Mouse (Mus musculus) intestine, postnatal 0 days (tissue): ENCODE measurements at regions not wholly inside any gene's neighbourhood (a gene's known extent, or its start where the extent isn't known, plus 50 kb on each side); places are given as distances from the start of the nearest gene placed in this dataset. TPM values are rescaled to one million over a fixed set of nuclear protein-coding genes. Genes with fewer than 3 reads are reported as not detected.

Experiments
- ATAC-seq: fragments of 200-750 bp; cut with Nextera tagmentation; 2 replicates; pipeline ENCODE4 v1.8.0; 2017; ENCODE audit warnings: mild to moderate bottlenecking, moderate TSS enrichment, moderate library complexity
- H3K27ac ChIP-seq: fragments of 300-500 bp; sonication (generic); 2 replicates; pipeline ENCODE4 v1.5.1; 2014; ENCODE audit warnings: mild to moderate bottlenecking, low read depth, low read length, moderate library complexity
- H3K27me3 ChIP-seq: fragments of 300-500 bp; sonication (generic); replicated peaks from 2 replicates; pipeline ENCODE4 v1.6.1; 2014; ENCODE audit warnings: low read length, mixed read lengths; ENCODE audit not compliant: control insufficient read depth, insufficient read depth
- H3K36me3 ChIP-seq: fragments of 300-500 bp; sonication (generic); 2 replicates; pipeline ENCODE4 v1.6.1; 2014; ENCODE audit warnings: mild to moderate bottlenecking, moderate library complexity; ENCODE audit not compliant: control insufficient read depth, insufficient read depth
- H3K4me1 ChIP-seq: fragments of 300-500 bp; sonication (generic); replicated peaks from 2 replicates; pipeline ENCODE4 v1.6.1; 2014; ENCODE audit warnings: antibody characterized with exemption, low read length, mixed read lengths; ENCODE audit not compliant: control insufficient read depth, insufficient read depth
- H3K4me2 ChIP-seq: fragments of 300-500 bp; sonication (generic); replicated peaks from 2 replicates; pipeline ENCODE4 v1.6.1; 2014; ENCODE audit warnings: low read depth, mild to moderate bottlenecking, moderate library complexity
- H3K4me3 ChIP-seq: fragments of 300-500 bp; sonication (generic); 2 replicates; pipeline ENCODE4 v1.5.1; 2014; ENCODE audit warnings: low read depth, low read length
- H3K9ac ChIP-seq: fragments of 300-500 bp; sonication (generic); 2 replicates; pipeline ENCODE4 v1.6.1; 2014; ENCODE audit warnings: mild to moderate bottlenecking, low read depth, low read length
- H3K9me3 ChIP-seq: fragments of 300-500 bp; sonication (generic); 2 replicates; pipeline ENCODE4 v1.6.1; 2016; ENCODE audit warnings: mixed run types; ENCODE audit not compliant: control insufficient read depth
- CTCF ChIP-seq: sonication (generic); IDR thresholded peaks from 2 replicates; pipeline ENCODE4 v1.5.1; 2016; ENCODE audit warnings: low read depth, mild to moderate bottlenecking, control low read depth, antibody characterized with exemption, moderate library complexity
- WGBS: fragments of 180-500 bp; shearing (Covaris S2); extraction: QIAGEN DNeasy Blood & Tissue Kit; methylation state at CpG from one replicate; pipeline ENCODE4 v1.1.7; 2014; 5-methylcytosine and 5-hydroxymethylcytosine counted together
- microRNA counts: library from miRNA; unstranded; fragments of <30 nt; microRNA quantifications from one replicate; lab custom pipeline; 2016
- microRNA-seq: library from miRNA; unstranded; fragments of <30 nt; microRNA quantifications from one replicate; pipeline ENCODE4, GENCODE M21; 2016

DNA sequence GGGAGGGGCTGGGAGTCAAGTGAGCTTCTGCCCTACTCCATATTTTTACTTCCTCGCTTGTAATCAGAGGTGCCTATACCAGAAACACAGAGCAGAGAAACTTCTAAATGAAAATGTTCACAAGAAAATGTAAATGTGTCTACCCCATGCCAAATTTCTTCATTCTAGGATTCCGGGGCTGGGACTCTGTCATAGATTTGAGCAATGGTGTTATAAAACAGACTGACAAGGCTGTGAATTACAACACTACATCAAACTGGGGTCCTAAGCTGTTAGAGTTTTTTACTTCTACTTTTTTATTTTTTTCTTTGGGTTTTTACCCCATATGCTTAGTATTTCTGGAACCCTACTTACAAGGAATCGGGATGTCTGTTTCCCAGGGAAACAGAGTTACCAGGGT lies 623.8 kb upstream of the Tmpo start:
- 79% methylated on average over 3 of the region's 3 CpGs for WGBS
- TF ChIP-seq CTCF: no peak
- no peaks in the 10 kb centered on the region for H3K36me3 ChIP-seq

More for the DNA sequence above, 623.8 kb upstream of the Tmpo start:
- Histone ChIP-seq H3K27ac (no peak overlapping the region), H3K9me3 (no peaks in the 10 kb centered on the region), H3K27me3 (no peaks in the 10 kb centered on the region), H3K9ac (no peak overlapping the region), H3K4me2 (no peak overlapping the region), H3K4me3 (no peak overlapping the region), H3K4me1 (no peaks in the 10 kb centered on the region)
- ATAC-seq: no peak

MicroRNAs in the stretch of these regions (microRNA counts, 519-probe panel; counts per million panel counts)
- 3,181 counts per million, percentile 36 among the panel's probes with 10 or more counts for microRNA mmu-miR-135a (lab: Ali Mortazavi, UCI)

Small RNA genes in the stretch of these regions (microRNA-seq; reads per million reads assigned to microRNA genes)
- gene Gm22582 (not detected), gene Mir1251 (1.1 reads per million), gene Mir135a-2 (not detected)
